Mouse (Mus musculus): ENCODE measurements around the gene Pparg. TPM values are rescaled to one million over a fixed set of nuclear protein-coding genes. Genes with fewer than 3 reads are reported as not detected.
A peak's percentile ranks its signal among the peaks of the same experiment; 100 is the strongest.

Gene Pparg
- polyA plus RNA-seq, 1 experiment from 2014 or later: 13.9 TPM

GRCm38 (mm10) chr6:115504915-115505314 lies 144.2 kb downstream of the Pparg start:
- no peak overlapping the region for H3K9ac ChIP-seq (ENCODE audit: low read depth, low read length)
- H3K27ac ChIP-seq (ENCODE audit: low read length): no peak overlapping the region
- WGBS: 81% methylated on average over 5 of the region's 5 CpGs
- no peaks in the 10 kb centered on the region for H3K36me3 ChIP-seq (ENCODE audit: control insufficient read depth, insufficient read depth, low read length)
- no peak overlapping the region for H3K4me3 ChIP-seq (ENCODE audit: low read length)
- H3K9me3 ChIP-seq (ENCODE audit: control insufficient read depth, low read length): no peaks in the 10 kb centered on the region
- no peak overlapping the region for H3K4me2 ChIP-seq (ENCODE audit: low read depth, low read length)
- H3K4me1 ChIP-seq (ENCODE audit: control insufficient read depth, insufficient read depth, low read length): peaks cover 14% of the 10 kb centered on the region
- ATAC-seq: no peak
- no peaks in the 10 kb centered on the region for H3K27me3 ChIP-seq (replicated peaks; ENCODE audit: control insufficient read depth, insufficient read depth, low read length)

- 96% methylated on average over 1 of the region's 1 CpGs for WGBS
- Histone ChIP-seq H3K4me2 (ENCODE audit: low read depth, low read length) (no peak overlapping the region), H3K27me3 (replicated peaks; ENCODE audit: control insufficient read depth, insufficient read depth, low read length) (no peaks in the 10 kb centered on the region)
These were observed 145.7 kb downstream of the Pparg start for GRCm38 (mm10) chr6:115506425-115506824.

GRCm38 (mm10) chr6:115511447-115511846 lies 150.7 kb downstream of the Pparg start:
- H3K36me3 ChIP-seq (ENCODE audit: control insufficient read depth, insufficient read depth, low read length): no peaks in the 10 kb centered on the region
- no peaks in the 10 kb centered on the region for H3K9me3 ChIP-seq (ENCODE audit: control insufficient read depth, low read length)
- no peak for ATAC-seq
- no peak overlapping the region for H3K27ac ChIP-seq (ENCODE audit: low read length)
- no peak overlapping the region for H3K4me2 ChIP-seq (ENCODE audit: low read depth, low read length)
- no peaks in the 10 kb centered on the region for H3K4me1 ChIP-seq (ENCODE audit: control insufficient read depth, insufficient read depth, low read length)
- H3K9ac ChIP-seq (ENCODE audit: low read depth, low read length): no peak overlapping the region
- 88% methylated on average over 3 of the region's 3 CpGs for WGBS
- H3K4me3 ChIP-seq (ENCODE audit: low read length): no peak overlapping the region
- no peaks in the 10 kb centered on the region for H3K27me3 ChIP-seq (replicated peaks; ENCODE audit: control insufficient read depth, insufficient read depth, low read length)

More at GRCm38 (mm10) chr6:115506425-115506824, 145.7 kb downstream of the Pparg start:
- no peak overlapping the region for H3K27ac ChIP-seq (ENCODE audit: low read length)
- H3K4me1 ChIP-seq (ENCODE audit: control insufficient read depth, insufficient read depth, low read length): peaks cover 7% of the 10 kb centered on the region
- H3K4me3 ChIP-seq (ENCODE audit: low read length): no peak overlapping the region
- ATAC-seq: no peak
- H3K9ac ChIP-seq (ENCODE audit: low read depth, low read length): no peak overlapping the region
- no peaks in the 10 kb centered on the region for H3K36me3 ChIP-seq (ENCODE audit: control insufficient read depth, insufficient read depth, low read length)
- H3K9me3 ChIP-seq (ENCODE audit: control insufficient read depth, low read length): no peaks in the 10 kb centered on the region

GRCm38 (mm10) chr6:115513207-115513606 lies 152.5 kb downstream of the Pparg start:
- 93% methylated on average over 4 of the region's 4 CpGs for WGBS
- H3K27ac ChIP-seq (ENCODE audit: low read length): no peak overlapping the region
- no peak overlapping the region for H3K4me2 ChIP-seq (ENCODE audit: low read depth, low read length)
- H3K4me3 ChIP-seq (ENCODE audit: low read length): no peak overlapping the region
- no peak for ATAC-seq
- no peaks in the 10 kb centered on the region for H3K36me3 ChIP-seq (ENCODE audit: control insufficient read depth, insufficient read depth, low read length)
- H3K27me3 ChIP-seq (replicated peaks; ENCODE audit: control insufficient read depth, insufficient read depth, low read length): no peaks in the 10 kb centered on the region
- no peak overlapping the region for H3K9ac ChIP-seq (ENCODE audit: low read depth, low read length)
- no peaks in the 10 kb centered on the region for H3K4me1 ChIP-seq (ENCODE audit: control insufficient read depth, insufficient read depth, low read length)
- no peaks in the 10 kb centered on the region for H3K9me3 ChIP-seq (ENCODE audit: control insufficient read depth, low read length)

GRCm38 (mm10) chr6:115517904-115518303 lies 157.2 kb downstream of the Pparg start:
- Histone ChIP-seq H3K9me3 (ENCODE audit: control insufficient read depth, low read length) (no peaks in the 10 kb centered on the region), H3K27ac (ENCODE audit: low read length) (no peak overlapping the region)
- 72% methylated on average over 4 of the region's 4 CpGs for WGBS

GRCm38 (mm10) chr6:115518352-115518751 lies 157.6 kb downstream of the Pparg start:
- no peak for ATAC-seq
- Histone ChIP-seq H3K27me3 (replicated peaks; ENCODE audit: control insufficient read depth, insufficient read depth, low read length) (no peaks in the 10 kb centered on the region), H3K4me3 (ENCODE audit: low read length) (no peak overlapping the region), H3K4me2 (ENCODE audit: low read depth, low read length) (no peak overlapping the region), H3K4me1 (ENCODE audit: control insufficient read depth, insufficient read depth, low read length) (peaks cover 11% of the 10 kb centered on the region), H3K27ac (ENCODE audit: low read length) (no peak overlapping the region), H3K36me3 (ENCODE audit: control insufficient read depth, insufficient read depth, low read length) (no peaks in the 10 kb centered on the region), H3K9ac (ENCODE audit: low read depth, low read length) (no peak overlapping the region), H3K9me3 (ENCODE audit: control insufficient read depth, low read length) (no peaks in the 10 kb centered on the region)
- WGBS: 84% methylated on average over 2 of the region's 2 CpGs

More at GRCm38 (mm10) chr6:115517904-115518303, 157.2 kb downstream of the Pparg start:
- H3K36me3 ChIP-seq (ENCODE audit: control insufficient read depth, insufficient read depth, low read length): no peaks in the 10 kb centered on the region
- H3K27me3 ChIP-seq (replicated peaks; ENCODE audit: control insufficient read depth, insufficient read depth, low read length): no peaks in the 10 kb centered on the region
- no peak overlapping the region for H3K4me2 ChIP-seq (ENCODE audit: low read depth, low read length)
- H3K4me3 ChIP-seq (ENCODE audit: low read length): no peak overlapping the region
- no peak for ATAC-seq
- peaks cover 9% of the 10 kb centered on the region for H3K4me1 ChIP-seq (ENCODE audit: control insufficient read depth, insufficient read depth, low read length)
- H3K9ac ChIP-seq (ENCODE audit: low read depth, low read length): no peak overlapping the region

GRCm38 (mm10) chr6:115519275-115519699 lies 158.5 kb downstream of the Pparg start:
- Histone ChIP-seq H3K9ac (ENCODE audit: low read depth, low read length) (0 out of 2 replicates have a peak overlapping the region, but pooled peaks have one; percentile 25), H3K27ac (ENCODE audit: low read length) (peak overlapping the region; percentile 61; the same call in 1 of the 2 replicates), H3K27me3 (replicated peaks; ENCODE audit: control insufficient read depth, insufficient read depth, low read length) (no peaks in the 10 kb centered on the region), H3K4me3 (ENCODE audit: low read length) (no peak overlapping the region), H3K4me2 (ENCODE audit: low read depth, low read length) (no peak overlapping the region), H3K36me3 (ENCODE audit: control insufficient read depth, insufficient read depth, low read length) (no peaks in the 10 kb centered on the region), H3K4me1 (ENCODE audit: control insufficient read depth, insufficient read depth, low read length) (peaks cover 18% of the 10 kb centered on the region), H3K9me3 (ENCODE audit: control insufficient read depth, low read length) (no peaks in the 10 kb centered on the region)
- peak; percentile 85 for ATAC-seq
- WGBS: 50% methylated on average over 12 of the region's 12 CpGs

- H3K4me2 ChIP-seq (ENCODE audit: low read depth, low read length): no peak overlapping the region
- H3K4me1 ChIP-seq (ENCODE audit: control insufficient read depth, insufficient read depth, low read length): peaks cover 23% of the 10 kb centered on the region
These were observed 161.2 kb downstream of the Pparg start for GRCm38 (mm10) chr6:115521923-115522322.

GRCm38 (mm10) chr6:115522691-115523146 lies 162.0 kb downstream of the Pparg start:
- no peak overlapping the region for H3K4me2 ChIP-seq (ENCODE audit: low read depth, low read length)
- peak; percentile 59 for ATAC-seq
- H3K36me3 ChIP-seq (ENCODE audit: control insufficient read depth, insufficient read depth, low read length): no peaks in the 10 kb centered on the region

More at GRCm38 (mm10) chr6:115521923-115522322, 161.2 kb downstream of the Pparg start:
- Histone ChIP-seq H3K27ac (ENCODE audit: low read length) (no peak overlapping the region), H3K27me3 (replicated peaks; ENCODE audit: control insufficient read depth, insufficient read depth, low read length) (no peaks in the 10 kb centered on the region), H3K9me3 (ENCODE audit: control insufficient read depth, low read length) (no peaks in the 10 kb centered on the region), H3K36me3 (ENCODE audit: control insufficient read depth, insufficient read depth, low read length) (no peaks in the 10 kb centered on the region), H3K9ac (ENCODE audit: low read depth, low read length) (no peak overlapping the region), H3K4me3 (ENCODE audit: low read length) (no peak overlapping the region)
- no peak for ATAC-seq
- 81% methylated on average over 1 of the region's 1 CpGs for WGBS

GRCm38 (mm10) chr6:115523201-115523600 lies 162.4 kb downstream of the Pparg start:
- H3K27me3 ChIP-seq (replicated peaks; ENCODE audit: control insufficient read depth, insufficient read depth, low read length): no peaks in the 10 kb centered on the region
- no peak overlapping the region for H3K4me2 ChIP-seq (ENCODE audit: low read depth, low read length)
- 0 out of 2 replicates have a peak overlapping the region, but pooled peaks have one; percentile 6 for H3K9ac ChIP-seq (ENCODE audit: low read depth, low read length)
- peaks cover 23% of the 10 kb centered on the region for H3K4me1 ChIP-seq (ENCODE audit: control insufficient read depth, insufficient read depth, low read length)
- no peaks in the 10 kb centered on the region for H3K36me3 ChIP-seq (ENCODE audit: control insufficient read depth, insufficient read depth, low read length)
- ATAC-seq: no peak
- no peaks in the 10 kb centered on the region for H3K9me3 ChIP-seq (ENCODE audit: control insufficient read depth, low read length)
- peak overlapping the region; percentile 4; the same call in 1 of the 2 replicates for H3K27ac ChIP-seq (ENCODE audit: low read length)
- no peak overlapping the region for H3K4me3 ChIP-seq (ENCODE audit: low read length)
- 62% methylated on average over 9 of the region's 9 CpGs for WGBS

More at GRCm38 (mm10) chr6:115522691-115523146, 162.0 kb downstream of the Pparg start:
- H3K9ac ChIP-seq (ENCODE audit: low read depth, low read length): no peak overlapping the region
- no peaks in the 10 kb centered on the region for H3K27me3 ChIP-seq (replicated peaks; ENCODE audit: control insufficient read depth, insufficient read depth, low read length)
- H3K4me1 ChIP-seq (ENCODE audit: control insufficient read depth, insufficient read depth, low read length): peaks cover 23% of the 10 kb centered on the region
- H3K4me3 ChIP-seq (ENCODE audit: low read length): no peak overlapping the region
- H3K9me3 ChIP-seq (ENCODE audit: control insufficient read depth, low read length): no peaks in the 10 kb centered on the region
- peak overlapping the region; percentile 31; the same call in 1 of the 2 replicates for H3K27ac ChIP-seq (ENCODE audit: low read length)
- WGBS: 53% methylated on average over 6 of the region's 6 CpGs
